ENCODE assay signal across 17 mouse cellular contexts in genomic region chr16:34470343-34470742, GRCm38 (mm10).
DNase-seq lines count a peak whose midpoint lies in the region; ATAC-seq and TF ChIP-seq lines count a peak whose summit lies in the region.
"Had no signal": no experiment of that assay in that cellular context is flagged by ENCODE, and none has a peak within 500 bp of the region (broad histone marks: within the 10 kb centered on the region; RNA-seq: fewer than 3 reads in every experiment).

No protein-coding gene starts in this region.

- no peaks in the 10 kb centered on the region for H3K36me3 ChIP-seq in heart, embryonic 14.5 days (ENCODE audit: control insufficient read depth, insufficient read depth, low read length)
- H3K36me3 ChIP-seq in neural tube, embryonic 11.5 days (ENCODE audit: control insufficient read depth, insufficient read depth, low read length) = no peaks in the 10 kb centered on the region
- no peaks in the 10 kb centered on the region for H3K36me3 ChIP-seq in hindbrain, postnatal 0 days (ENCODE audit: insufficient read depth, low read length)
- H3K36me3 ChIP-seq: embryonic facial prominence, embryonic 10.5 days; limb, embryonic 15.5 days had no signal

- ATAC-seq in heart, embryonic 14.5 days (ENCODE audit: insufficient number of reproducible peaks, insufficient read depth, low FRiP score, low read depth) = no peak
- ATAC-seq in neural tube, embryonic 11.5 days (ENCODE audit: insufficient read depth, low FRiP score, low TSS enrichment) = 0 out of 2 replicates have a peak, but pooled peaks have one; percentile 4
- ATAC-seq in hindbrain, postnatal 0 days = no peak

- peak overlapping the region; percentile 36 to 72; a peak in 2 of 4 replicates for H3K27ac ChIP-seq in heart, embryonic 14.5 days (replicated peaks in 1 of 2; ENCODE audit: control insufficient read depth in 1 of 2, insufficient read depth in 1 of 2, low read depth in 2 of 2, low read length in 2 of 2)
- 0 out of 2 replicates have a peak overlapping the region, but pooled peaks have one; percentile 20 for H3K27ac ChIP-seq in neural tube, embryonic 11.5 days (ENCODE audit: low read depth, low read length)
- peak overlapping the region; percentile 41; the same call in 1 of the 2 replicates for H3K27ac ChIP-seq in hindbrain, postnatal 0 days
- H3K27ac ChIP-seq: limb, embryonic 15.5 days; macrophage; stomach, postnatal 0 days had no signal

- no peaks in the 10 kb centered on the region for H3K27me3 ChIP-seq in heart, embryonic 14.5 days (ENCODE audit: control insufficient read depth, insufficient read depth, low read length)
- no peaks in the 10 kb centered on the region for H3K27me3 ChIP-seq in neural tube, embryonic 11.5 days (ENCODE audit: control insufficient read depth, insufficient read depth, low read length)
- H3K27me3 ChIP-seq in hindbrain, postnatal 0 days (ENCODE audit: insufficient read depth, low read length) = no peaks in the 10 kb centered on the region
- H3K27me3 ChIP-seq: limb, embryonic 15.5 days had no signal

- no peaks in the 10 kb centered on the region for H3K9me3 ChIP-seq in heart, embryonic 14.5 days (ENCODE audit: control insufficient read depth, low read length)
- H3K9me3 ChIP-seq in neural tube, embryonic 11.5 days (ENCODE audit: control insufficient read depth, low read length) = no peaks in the 10 kb centered on the region
- no peaks in the 10 kb centered on the region for H3K9me3 ChIP-seq in hindbrain, postnatal 0 days (ENCODE audit: low read length)
- H3K9me3 ChIP-seq: embryonic facial prominence, embryonic 10.5 days; limb, embryonic 15.5 days had no signal

- no peak overlapping the region for H3K4me2 ChIP-seq in heart, embryonic 14.5 days (ENCODE audit: low read length)
- H3K4me2 ChIP-seq in neural tube, embryonic 11.5 days (ENCODE audit: low read depth) = no peak overlapping the region
- H3K4me2 ChIP-seq in hindbrain, postnatal 0 days (ENCODE audit: low read depth, low read length) = no peak overlapping the region
- H3K4me2 ChIP-seq: limb, embryonic 15.5 days had no signal

- no peak overlapping the region for H3K9ac ChIP-seq in heart, embryonic 14.5 days (ENCODE audit: low read length)
- H3K9ac ChIP-seq in neural tube, embryonic 11.5 days (ENCODE audit: low read length) = no peak overlapping the region
- no peak overlapping the region for H3K9ac ChIP-seq in hindbrain, postnatal 0 days (replicated peaks; ENCODE audit: low read length)
- H3K9ac ChIP-seq: limb, embryonic 15.5 days had no signal

- H3K4me3 ChIP-seq in heart, embryonic 14.5 days (ENCODE audit: control insufficient read depth in 1 of 2, insufficient read depth in 1 of 2, low read depth in 1 of 2, low read length in 2 of 2) = no peak overlapping the region
- H3K4me3 ChIP-seq in neural tube, embryonic 11.5 days (ENCODE audit: low read depth, low read length) = no peak overlapping the region
- no peak overlapping the region for H3K4me3 ChIP-seq in hindbrain, postnatal 0 days (ENCODE audit: low read length)
- H3K4me3 ChIP-seq: embryonic facial prominence, embryonic 10.5 days; limb, embryonic 15.5 days had no signal

- no peak for DNase-seq in heart, adult 8-10 months (ENCODE audit: low spot score)
- no peak for DNase-seq in neural tube, embryonic 11.5 days (ENCODE audit: low spot score)
- DNase-seq in neural tube, embryonic 10.5 days (ENCODE audit: extremely low spot score, low spot score) = no peak
- no peak for DNase-seq in hindbrain, postnatal 0 days (ENCODE audit: low spot score)
- DNase-seq in telencephalon, adult 2 months (ENCODE audit: low read depth, low spot score) = peak; percentile 57
- DNase-seq in ovary, postnatal 14 days (ENCODE audit: low spot score) = no peak
- DNase-seq: adrenal gland, postnatal 10 days; cerebellum, postnatal 10 days; gastrocnemius, postnatal 10 days; kidney, adult 8-10 months; lung, adult 18-20 months; spleen, adult 18-20 months had no signal

- H3K4me1 ChIP-seq in heart, embryonic 14.5 days (ENCODE audit: control insufficient read depth in 2 of 2, insufficient read depth in 2 of 2, low read length in 2 of 2) = peaks cover 42 to 60% of the 10 kb centered on the region in 2 experiments
- peaks cover 51% of the 10 kb centered on the region for H3K4me1 ChIP-seq in neural tube, embryonic 11.5 days (ENCODE audit: control insufficient read depth, insufficient read depth, low read length)
- peaks cover 50% of the 10 kb centered on the region for H3K4me1 ChIP-seq in hindbrain, postnatal 0 days (ENCODE audit: insufficient read depth, low read length)

- TF ChIP-seq CTCF in hindbrain, postnatal 0 days (IDR thresholded peaks at IDR 0.05; ENCODE audit: low read depth) = no peak

- WGBS in heart, embryonic 14.5 days = 58% methylated on average over 5 of the region's 5 CpGs
- WGBS in neural tube, embryonic 11.5 days = 91% methylated on average over 5 of the region's 5 CpGs
- WGBS in hindbrain, postnatal 0 days = 54% methylated on average over 5 of the region's 5 CpGs
